Mouse (Mus musculus): ENCODE measurements at regions not wholly inside any gene's neighbourhood (a gene's known extent, or its start where the extent isn't known, plus 50 kb on each side); places are given as distances from the start of the nearest gene placed in this dataset.
A peak's percentile ranks its signal among the peaks of the same experiment; 100 is the strongest.
"Not testable (repeated sequence)": the region's sequence is repeated elsewhere in the genome, so short reads cannot be mapped to it uniquely, and the experiment has no call there.

- Histone ChIP-seq H3K27ac (no peak overlapping the region), H3K9me3 (no peaks in the 10 kb centered on the region), H3K36me3 (replicated peaks) (no peaks in the 10 kb centered on the region), H3K4me1 (no peaks in the 10 kb centered on the region), H3K4me3 (no peak overlapping the region), H3K27me3 (ENCODE audit: poor library complexity, severe bottlenecking) (no peaks in the 10 kb centered on the region)
- WGBS, result 62% methylated on average over 4 of the region's 4 CpGs
- DNase-seq (ENCODE audit: extremely low spot score, low spot score), result no peak
Measured at GRCm38 (mm10) chr13:58663316-58663715, 52.6 kb upstream of the Slc28a3 start.

GRCm38 (mm10) chr13:58668664-58669063 is 58.0 kb upstream of the Slc28a3 start:
- Histone ChIP-seq H3K9me3 (no peaks in the 10 kb centered on the region), H3K27ac (peak overlapping the region; percentile 35; the same call in 1 of the 2 replicates), H3K36me3 (replicated peaks) (no peaks in the 10 kb centered on the region), H3K27me3 (ENCODE audit: poor library complexity, severe bottlenecking) (no peaks in the 10 kb centered on the region), H3K4me3 (peak overlapping the region; percentile 27), H3K4me1 (peaks cover 4% of the 10 kb centered on the region)
- 54% methylated on average over 21 of the region's 21 CpGs for WGBS
- DNase-seq (ENCODE audit: extremely low spot score, low spot score), result no peak

DNA sequence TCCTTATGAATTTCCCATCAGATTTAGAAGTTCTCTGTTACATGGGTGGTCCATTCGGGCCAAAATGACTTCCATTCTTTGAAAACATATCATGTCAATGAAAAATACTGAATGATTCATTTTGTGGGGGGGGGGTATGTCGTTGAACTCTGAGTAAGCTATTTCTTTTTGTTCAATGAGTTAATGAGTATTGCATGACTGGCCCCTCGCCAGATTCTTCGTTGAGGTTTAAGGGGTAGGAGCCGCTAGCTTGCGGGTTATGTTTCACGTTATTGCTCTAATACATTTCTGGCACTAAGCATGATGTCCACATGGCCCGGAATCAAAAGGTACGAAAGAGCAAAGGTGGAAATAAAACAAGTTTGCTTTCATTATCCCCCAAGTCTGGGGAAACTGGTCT is 59.5 kb upstream of the Slc28a3 start:
- H3K4me3 ChIP-seq, result no peak overlapping the region
- WGBS, result 90% methylated on average over 9 of the region's 9 CpGs
- DNase-seq (ENCODE audit: extremely low spot score, low spot score), result no peak
- no peaks in the 10 kb centered on the region for H3K9me3 ChIP-seq
- H3K4me1 ChIP-seq, result peaks cover 4% of the 10 kb centered on the region
- no peaks in the 10 kb centered on the region for H3K27me3 ChIP-seq (ENCODE audit: poor library complexity, severe bottlenecking)
- H3K36me3 ChIP-seq (replicated peaks), result no peaks in the 10 kb centered on the region
- no peak overlapping the region for H3K27ac ChIP-seq

- not testable (repeated sequence) for H3K4me3 ChIP-seq; H3K4me1 ChIP-seq; H3K36me3 ChIP-seq (replicated peaks); H3K27ac ChIP-seq; DNase-seq (ENCODE audit: extremely low spot score, low spot score); H3K27me3 ChIP-seq (ENCODE audit: poor library complexity, severe bottlenecking); H3K9me3 ChIP-seq
- 88% methylated on average over 1 of the region's 1 CpGs for WGBS
Measured at GRCm38 (mm10) chr13:58675611-58676010, 64.9 kb upstream of the Slc28a3 start.

- DNase-seq (ENCODE audit: extremely low spot score, low spot score), result no peak
- H3K9me3 ChIP-seq, result no peaks in the 10 kb centered on the region
- no peaks in the 10 kb centered on the region for H3K27me3 ChIP-seq (ENCODE audit: poor library complexity, severe bottlenecking)
- no peaks in the 10 kb centered on the region for H3K4me1 ChIP-seq
- H3K4me3 ChIP-seq, result no peak overlapping the region
- H3K36me3 ChIP-seq (replicated peaks), result no peaks in the 10 kb centered on the region
- WGBS, result 89% methylated on average over 7 of the region's 7 CpGs
- no peak overlapping the region for H3K27ac ChIP-seq
Measured at GRCm38 (mm10) chr13:58677521-58677920, 66.8 kb upstream of the Slc28a3 start.

DNA sequence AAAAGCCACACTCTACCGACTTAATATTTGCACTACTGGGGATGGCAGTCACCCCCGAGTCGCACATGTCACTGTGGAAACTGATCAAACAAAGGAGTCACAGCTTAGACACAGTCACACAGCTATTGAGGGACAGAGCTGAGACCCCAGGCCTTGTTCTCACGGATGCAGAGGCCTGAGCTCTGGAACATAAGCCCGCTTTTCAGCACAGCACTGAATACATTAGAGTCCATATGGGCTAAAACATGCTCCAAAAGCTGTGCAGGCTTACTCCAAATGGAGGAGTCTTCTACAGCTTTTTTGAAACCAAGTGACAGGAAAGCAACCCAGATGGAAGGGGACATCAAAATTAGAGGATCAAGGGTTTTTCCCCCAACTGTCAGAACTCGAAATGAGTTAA is 69.0 kb upstream of the Slc28a3 start:
- no peaks in the 10 kb centered on the region for H3K27me3 ChIP-seq (ENCODE audit: poor library complexity, severe bottlenecking)
- 86% methylated on average over 6 of the region's 6 CpGs for WGBS

DNA sequence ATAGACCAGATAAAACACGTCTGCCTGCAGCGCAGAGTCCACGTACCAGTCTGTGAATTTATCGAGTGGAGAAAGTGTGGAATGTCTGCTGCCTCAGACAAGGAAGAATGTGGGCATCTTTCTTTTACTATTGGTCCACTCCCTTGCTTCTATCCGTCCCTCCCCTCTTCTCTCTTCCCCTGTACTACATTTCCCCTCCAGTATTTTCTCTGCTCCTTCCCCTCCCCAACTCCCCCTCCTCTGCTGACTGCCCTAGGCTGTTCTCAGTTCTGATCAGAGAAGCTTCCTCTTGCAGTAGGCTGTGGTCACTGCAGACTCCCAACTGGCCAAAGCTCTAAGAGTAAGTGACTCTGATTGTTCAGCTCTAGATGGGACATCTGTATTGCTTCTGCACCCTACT is 76.1 kb upstream of the Slc28a3 start:
- no peak for DNase-seq (ENCODE audit: extremely low spot score, low spot score)
- Histone ChIP-seq H3K4me1 (peaks cover 9% of the 10 kb centered on the region; the same call in 1 of the 2 replicates), H3K27ac (no peak overlapping the region), H3K4me3 (no peak overlapping the region), H3K9me3 (no peaks in the 10 kb centered on the region), H3K36me3 (replicated peaks) (no peaks in the 10 kb centered on the region), H3K27me3 (ENCODE audit: poor library complexity, severe bottlenecking) (no peaks in the 10 kb centered on the region)
- WGBS, result 86% methylated on average over 5 of the region's 5 CpGs

More for the DNA sequence above, 69.0 kb upstream of the Slc28a3 start:
- Histone ChIP-seq H3K9me3 (no peaks in the 10 kb centered on the region), H3K4me3 (no peak overlapping the region), H3K36me3 (replicated peaks) (no peaks in the 10 kb centered on the region), H3K27ac (no peak overlapping the region), H3K4me1 (no peaks in the 10 kb centered on the region)
- no peak for DNase-seq (ENCODE audit: extremely low spot score, low spot score)

- Histone ChIP-seq H3K4me3 (no peak overlapping the region), H3K9me3 (no peaks in the 10 kb centered on the region), H3K27me3 (ENCODE audit: poor library complexity, severe bottlenecking) (no peaks in the 10 kb centered on the region), H3K4me1 (peaks cover 17% of the 10 kb centered on the region), H3K36me3 (replicated peaks) (no peaks in the 10 kb centered on the region), H3K27ac (no peak overlapping the region)
- no peak for DNase-seq (ENCODE audit: extremely low spot score, low spot score)
- 92% methylated on average over 2 of the region's 2 CpGs for WGBS
Measured at GRCm38 (mm10) chr13:58687609-58688008, 76.9 kb upstream of the Slc28a3 start.

GRCm38 (mm10) chr13:58688249-58688648 is 77.6 kb upstream of the Slc28a3 start:
- Histone ChIP-seq H3K4me1 (peaks cover 19% of the 10 kb centered on the region), H3K4me3 (no peak overlapping the region), H3K27me3 (ENCODE audit: poor library complexity, severe bottlenecking) (no peaks in the 10 kb centered on the region), H3K36me3 (replicated peaks) (no peaks in the 10 kb centered on the region), H3K27ac (no peak overlapping the region), H3K9me3 (no peaks in the 10 kb centered on the region)
- WGBS, result 67% methylated on average over 2 of the region's 2 CpGs
- no peak for DNase-seq (ENCODE audit: extremely low spot score, low spot score)

DNA sequence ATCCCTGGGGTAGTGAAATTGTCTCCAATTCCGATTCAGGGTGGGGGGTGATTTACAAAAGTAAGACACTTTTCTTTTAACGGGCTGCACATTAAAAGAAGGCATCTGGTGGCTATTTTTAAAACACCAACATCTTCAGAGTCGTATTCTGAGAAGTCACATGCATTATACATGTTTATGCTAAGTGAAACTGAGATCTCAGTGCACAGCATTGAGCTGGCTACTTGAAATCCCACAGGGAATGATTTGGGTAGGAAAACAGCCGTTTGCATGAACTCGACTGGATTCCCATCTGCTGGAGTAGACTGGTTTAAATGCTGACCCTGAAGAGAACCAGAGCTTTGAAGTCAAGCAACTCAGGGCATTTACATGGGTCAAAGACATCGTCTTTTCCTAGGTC is 84.0 kb upstream of the Slc28a3 start:
- Histone ChIP-seq H3K27ac (no peak overlapping the region), H3K4me1 (peaks cover 13% of the 10 kb centered on the region), H3K4me3 (no peak overlapping the region), H3K9me3 (no peaks in the 10 kb centered on the region), H3K27me3 (ENCODE audit: poor library complexity, severe bottlenecking) (no peaks in the 10 kb centered on the region), H3K36me3 (replicated peaks) (no peaks in the 10 kb centered on the region)
- no peak for DNase-seq (ENCODE audit: extremely low spot score, low spot score)
- WGBS, result 72% methylated on average over 6 of the region's 6 CpGs

DNA sequence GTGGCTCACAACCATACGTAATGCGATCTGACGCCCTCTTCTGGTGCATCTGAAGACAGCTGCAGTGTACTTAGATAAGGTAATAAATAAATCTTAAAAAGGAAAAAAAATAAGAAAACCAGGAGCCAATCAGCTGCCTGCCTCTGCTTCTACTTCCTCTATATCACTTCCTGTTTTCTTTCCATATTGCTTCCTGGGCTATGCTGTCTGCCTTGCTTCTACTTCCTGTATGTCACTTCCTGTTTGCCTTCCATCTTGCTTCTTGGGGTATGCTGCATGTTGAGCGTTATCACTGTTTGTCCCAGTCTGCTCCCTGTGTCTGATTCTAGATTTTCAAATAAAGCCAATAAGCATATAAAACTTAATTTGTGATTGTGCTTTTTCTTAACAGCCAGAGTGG is 85.3 kb upstream of the Slc28a3 start:
- Histone ChIP-seq H3K36me3 (replicated peaks) (no peaks in the 10 kb centered on the region), H3K4me3 (no peak overlapping the region), H3K4me1 (peaks cover 17% of the 10 kb centered on the region), H3K9me3 (no peaks in the 10 kb centered on the region), H3K27me3 (ENCODE audit: poor library complexity, severe bottlenecking) (no peaks in the 10 kb centered on the region), H3K27ac (no peak overlapping the region)
- 92% methylated on average over 4 of the region's 4 CpGs for WGBS
- no peak for DNase-seq (ENCODE audit: extremely low spot score, low spot score)

- no peaks in the 10 kb centered on the region for H3K9me3 ChIP-seq
- DNase-seq (ENCODE audit: extremely low spot score, low spot score), result no peak
- H3K27me3 ChIP-seq (ENCODE audit: poor library complexity, severe bottlenecking), result no peaks in the 10 kb centered on the region
- H3K4me1 ChIP-seq, result peaks cover 4% of the 10 kb centered on the region; the same call in 1 of the 2 replicates
- H3K4me3 ChIP-seq, result no peak overlapping the region
- no peak overlapping the region for H3K27ac ChIP-seq
- no peaks in the 10 kb centered on the region for H3K36me3 ChIP-seq (replicated peaks)
- 74% methylated on average over 8 of the region's 8 CpGs for WGBS
Measured at GRCm38 (mm10) chr13:58700021-58700420, 89.3 kb upstream of the Slc28a3 start.

GRCm38 (mm10) chr13:58704141-58704540 is 93.5 kb upstream of the Slc28a3 start:
- Histone ChIP-seq H3K27ac (no peak overlapping the region), H3K36me3 (replicated peaks) (no peaks in the 10 kb centered on the region), H3K9me3 (no peaks in the 10 kb centered on the region), H3K4me3 (no peak overlapping the region), H3K4me1 (peaks cover 4% of the 10 kb centered on the region; the same call in 1 of the 2 replicates), H3K27me3 (ENCODE audit: poor library complexity, severe bottlenecking) (no peaks in the 10 kb centered on the region)
- 87% methylated on average over 4 of the region's 4 CpGs for WGBS
- no peak for DNase-seq (ENCODE audit: extremely low spot score, low spot score)

DNA sequence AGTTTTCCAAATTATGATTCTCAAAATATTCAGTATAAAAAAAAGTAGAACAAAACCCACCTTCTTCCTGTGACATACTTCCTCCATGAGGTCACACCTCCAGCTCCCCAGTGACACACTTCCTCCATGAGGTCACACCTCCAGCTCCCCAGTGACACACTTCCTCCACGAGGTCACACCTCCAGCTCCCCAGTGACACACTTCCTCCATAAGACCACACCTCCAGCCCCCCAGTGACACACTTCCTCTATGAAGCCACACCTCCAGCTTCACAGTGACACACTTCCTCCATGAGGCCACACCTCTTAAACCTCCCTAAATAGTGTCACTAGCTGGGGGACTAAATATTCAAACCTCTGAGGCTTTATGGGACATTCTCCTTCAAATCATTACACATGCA is 89.8 kb upstream of the Ntrk2 start:
- DNase-seq (ENCODE audit: extremely low spot score, low spot score), result no peak
- H3K9me3 ChIP-seq, result no peaks in the 10 kb centered on the region; the same call in 1 of the 2 replicates
- H3K4me3 ChIP-seq, result no peak overlapping the region
- 74% methylated on average over 1 of the region's 1 CpGs for WGBS
- no peaks in the 10 kb centered on the region for H3K4me1 ChIP-seq
- H3K27me3 ChIP-seq (ENCODE audit: poor library complexity, severe bottlenecking), result no peaks in the 10 kb centered on the region
- no peaks in the 10 kb centered on the region for H3K36me3 ChIP-seq (replicated peaks)
- H3K27ac ChIP-seq, result no peak overlapping the region
